Mouse (Mus musculus) cortical plate, adult 2 months (tissue): ENCODE results near the gene Ndufs2. TPM values are rescaled to one million over a fixed set of nuclear protein-coding genes. Genes with fewer than 3 reads are reported as not detected.
"Not testable (repeated sequence)": the region's sequence is repeated elsewhere in the genome, so short reads cannot be mapped to it uniquely, and the experiment has no call there.

Experiments
- H3K27ac ChIP-seq: fragments of 200-500 bp; 2 replicates; pipeline ENCODE4 v1.5.1; 2012; ENCODE audit warnings: low read length, control low read depth, inconsistent platforms; ENCODE audit not compliant: insufficient read depth
- H3K4me1 ChIP-seq: fragments of 200-500 bp; 2 replicates; pipeline ENCODE4 v1.6.1; 2011; ENCODE audit warnings: low read length; ENCODE audit not compliant: control insufficient read depth, insufficient read depth
- H3K4me3 ChIP-seq: fragments of 200-500 bp; 2 replicates; pipeline ENCODE4 v1.5.1; 2011; ENCODE audit warnings: mild to moderate bottlenecking, low read length, control low read depth; ENCODE audit not compliant: insufficient read depth
- CTCF ChIP-seq: fragments of 200-500 bp; IDR thresholded peaks from 2 replicates; pipeline ENCODE4 v1.5.1; 2011; ENCODE audit warnings: mild to moderate bottlenecking, control low read depth, low read length; ENCODE audit not compliant: insufficient read depth; ENCODE audit errors: extremely low read depth
- POLR2A ChIP-seq: fragments of 200-500 bp; IDR thresholded peaks from 2 replicates; pipeline ENCODE4 v1.6.1; 2011; ENCODE audit warnings: mild to moderate bottlenecking, low read length, control low read depth; ENCODE audit not compliant: insufficient read depth; ENCODE audit errors: extremely low read depth
- polyA plus RNA-seq: library from polyadenylated mRNA; depleted of rRNA; stranded (reverse); fragments of >200 nt; gene quantifications from 2 replicates; pipeline ENCODE4 v1.2.3, GENCODE M21; 2012

Gene Ndufs2
- polyA plus RNA-seq, 1 experiment: 215 TPM

DNA sequence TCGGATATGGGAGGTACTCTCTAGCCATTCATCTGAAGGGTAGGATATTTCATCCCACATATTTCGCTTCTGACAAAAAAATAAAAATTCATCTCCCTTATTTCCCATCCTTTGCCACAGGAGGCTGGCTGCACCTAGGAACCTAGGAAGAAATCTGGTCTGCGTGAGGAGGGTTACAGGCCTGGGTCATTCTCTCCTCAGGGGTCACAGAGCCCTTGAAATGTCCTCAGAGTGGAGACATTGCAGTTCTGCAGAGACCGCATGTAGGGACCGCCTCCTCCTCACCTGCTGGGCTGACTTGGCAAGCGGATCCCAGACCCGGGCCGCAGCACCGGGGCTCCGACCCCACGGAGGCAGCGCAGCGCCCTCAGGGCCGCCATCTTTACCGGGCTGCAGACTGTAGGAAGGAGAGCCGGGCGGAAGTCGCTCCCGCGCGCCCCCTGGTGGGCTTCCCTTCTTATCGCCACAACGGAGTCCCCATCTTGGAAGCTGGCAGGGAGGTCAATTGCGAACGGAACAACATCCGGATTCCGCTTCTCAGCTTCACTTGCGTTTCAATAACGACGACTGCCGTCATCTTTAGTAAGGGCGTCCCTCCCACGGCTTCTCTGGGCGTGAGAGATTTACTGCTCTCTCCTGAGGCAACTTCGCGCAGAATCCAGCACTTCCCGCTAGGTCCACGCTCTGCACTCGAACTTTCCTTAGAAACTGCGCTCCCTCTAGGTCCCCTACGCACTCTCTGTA, 4.3 kb downstream of the Ndufs2 start:
- peak overlapping the region; percentile 79 for H3K27ac ChIP-seq
- peak; percentile 82; the same call in 1 of the 2 replicates for TF ChIP-seq POLR2A
- peak; percentile 71 for TF ChIP-seq CTCF
- peaks cover 2% of the 10 kb centered on the region; the same call in 1 of the 2 replicates for H3K4me1 ChIP-seq
- peak overlapping the region; percentile 68 for H3K4me3 ChIP-seq

DNA sequence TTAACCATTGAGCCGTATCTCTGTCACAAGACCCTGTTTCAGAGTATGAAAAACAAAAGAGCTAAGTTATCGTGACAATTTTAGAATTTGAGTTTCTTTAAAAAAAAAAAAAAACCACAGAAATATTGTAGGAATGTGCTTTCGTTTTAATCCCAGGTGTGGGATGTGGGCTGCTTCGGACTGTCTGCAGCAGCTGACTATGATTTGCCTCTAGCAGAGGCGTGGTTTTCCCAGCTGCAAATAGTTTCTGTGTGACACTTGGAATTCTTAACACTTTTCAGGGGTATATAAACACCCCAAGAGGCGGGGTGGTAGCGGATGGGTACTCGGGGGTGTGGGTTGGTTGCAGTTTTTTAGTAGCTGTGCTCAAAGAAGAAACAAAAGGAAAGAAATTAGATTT, 5.8 kb downstream of the Ndufs2 start:
- no peak for TF ChIP-seq CTCF
- TF ChIP-seq POLR2A: no peak
- H3K4me3 ChIP-seq: no peak overlapping the region
- H3K4me1 ChIP-seq: peaks cover 2% of the 10 kb centered on the region; the same call in 1 of the 2 replicates
- H3K27ac ChIP-seq: no peak overlapping the region

- H3K4me3 ChIP-seq, H3K27ac ChIP-seq, H3K4me1 ChIP-seq: not testable (repeated sequence)
Observed at GRCm38 (mm10) chr1:171241952-171242351, 9.2 kb downstream of the Ndufs2 start.

DNA sequence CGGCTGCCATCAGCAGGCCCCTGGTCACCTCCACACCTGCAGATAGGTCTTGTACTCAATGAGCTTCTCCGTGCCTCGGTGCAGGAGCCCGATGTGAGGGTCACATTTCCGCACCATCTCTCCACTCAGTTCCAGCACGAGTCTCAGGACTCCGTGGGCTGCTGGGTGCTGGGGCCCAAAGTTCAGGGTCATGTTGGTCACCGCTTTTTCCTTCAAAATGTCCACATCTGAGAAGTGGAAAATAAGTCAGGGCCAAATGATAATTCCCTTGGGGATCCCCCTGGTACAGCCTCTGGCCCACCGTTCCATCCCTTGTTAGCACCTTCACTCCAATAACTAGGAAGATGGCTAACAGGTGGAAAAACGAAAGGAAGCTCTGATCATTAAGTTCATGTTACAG, 10.3 kb downstream of the Ndufs2 start:
- Histone ChIP-seq H3K27ac (no peak overlapping the region), H3K4me3 (no peak overlapping the region), H3K4me1 (peaks cover 2% of the 10 kb centered on the region; the same call in 1 of the 2 replicates)
- no peak for TF ChIP-seq CTCF
- TF ChIP-seq POLR2A: no peak

GRCm38 (mm10) chr1:171239992-171240744, 11.0 kb downstream of the Ndufs2 start:
- H3K27ac ChIP-seq: no peak overlapping the region
- TF ChIP-seq CTCF (no peak), POLR2A (no peak)

DNA sequence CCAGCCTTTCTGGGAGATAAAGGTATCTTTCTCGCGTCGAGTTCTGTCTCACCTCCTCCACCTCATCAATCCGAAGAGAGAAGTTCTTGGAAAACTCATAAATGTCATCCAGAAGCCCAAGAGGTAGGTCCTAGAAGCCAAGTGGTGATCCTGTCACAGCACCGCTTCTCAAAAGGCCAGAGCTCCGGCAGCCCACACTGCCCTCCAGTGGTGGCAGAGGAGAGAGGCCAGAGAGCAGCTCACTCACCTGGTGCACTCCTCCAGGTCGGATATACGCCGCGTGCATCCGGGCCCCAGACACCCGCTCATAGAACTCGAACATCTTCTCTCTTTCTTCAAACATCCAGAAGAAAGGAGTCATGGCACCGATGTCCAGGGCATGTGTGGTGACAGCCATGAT, 12.7 kb downstream of the Ndufs2 start:
- no peak overlapping the region for H3K27ac ChIP-seq
- no peaks in the 10 kb centered on the region; the same call in 1 of the 2 replicates for H3K4me1 ChIP-seq
- H3K4me3 ChIP-seq: no peak overlapping the region
- TF ChIP-seq CTCF (peak; percentile 51), POLR2A (no peak)

More at GRCm38 (mm10) chr1:171239992-171240744, 11.0 kb downstream of the Ndufs2 start:
- Histone ChIP-seq H3K4me3 (no peak overlapping the region), H3K4me1 (peaks cover 2% of the 10 kb centered on the region; the same call in 1 of the 2 replicates)

- no peak for TF ChIP-seq POLR2A
Observed at GRCm38 (mm10) chr1:171237438-171237837, 13.8 kb downstream of the Ndufs2 start.

DNA sequence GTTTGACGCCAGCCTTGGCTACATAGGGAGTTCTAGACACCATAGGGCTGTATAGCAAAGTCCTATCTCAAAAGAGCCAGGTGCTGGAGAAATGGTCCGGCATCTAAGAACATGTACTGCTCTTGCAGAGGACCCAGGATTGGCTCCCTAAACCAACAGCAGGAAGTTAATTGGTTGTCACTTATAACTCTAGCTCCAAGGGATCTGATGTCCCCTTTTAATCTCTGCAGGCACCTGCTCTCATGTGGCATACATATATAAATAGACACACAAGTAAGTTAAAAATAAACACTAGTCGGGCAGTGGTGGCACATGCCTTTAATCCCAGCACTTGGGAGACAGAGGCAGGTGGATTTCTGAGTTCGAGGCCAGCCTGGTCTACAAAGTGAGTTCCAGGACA, 15.4 kb downstream of the Ndufs2 start:
- no peak overlapping the region for H3K4me3 ChIP-seq
- H3K27ac ChIP-seq: no peak overlapping the region
- no peak for TF ChIP-seq CTCF
- TF ChIP-seq POLR2A: no peak
- H3K4me1 ChIP-seq: no peaks in the 10 kb centered on the region

More at GRCm38 (mm10) chr1:171237438-171237837, 13.8 kb downstream of the Ndufs2 start:
- Histone ChIP-seq H3K4me3 (no peak overlapping the region), H3K4me1 (no peaks in the 10 kb centered on the region), H3K27ac (no peak overlapping the region)

DNA sequence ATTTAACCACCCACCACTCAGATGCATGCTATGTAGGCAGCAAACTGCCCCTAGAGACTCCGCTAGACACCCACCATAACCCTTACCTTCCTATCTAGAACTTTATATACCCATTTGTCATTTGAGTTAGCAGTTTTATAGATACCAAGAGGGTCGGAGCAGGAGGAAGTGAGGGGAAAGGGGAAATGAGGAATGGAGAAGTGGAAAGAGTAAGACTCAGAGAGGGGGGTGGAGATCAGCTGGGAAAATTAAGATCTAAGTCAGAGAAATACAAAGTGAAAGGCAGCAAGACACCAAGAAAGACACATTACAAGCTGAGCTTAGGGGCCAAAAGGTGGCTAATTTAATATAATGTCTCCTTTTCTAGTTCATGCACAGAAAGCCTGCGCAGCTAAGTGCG, 16.6 kb downstream of the Ndufs2 start:
- no peaks in the 10 kb centered on the region for H3K4me1 ChIP-seq
- H3K27ac ChIP-seq: no peak overlapping the region
- no peak overlapping the region for H3K4me3 ChIP-seq
- TF ChIP-seq CTCF (no peak), POLR2A (no peak)

GRCm38 (mm10) chr1:171234126-171234525, 17.1 kb downstream of the Ndufs2 start, which contains the start of gene Fcer1g:
Gene Fcer1g (minus strand): TSS chr1:171234365.
- no peak within 1 kb of the TSS for H3K4me3 ChIP-seq
- no peaks in the 10 kb centered on the region for H3K4me1 ChIP-seq
- TF ChIP-seq POLR2A: no peak
- TF ChIP-seq CTCF: no peak

More at GRCm38 (mm10) chr1:171234126-171234525, 17.1 kb downstream of the Ndufs2 start, which contains the start of gene Fcer1g:
- H3K27ac ChIP-seq: no peak within 1 kb of the TSS
